Mouse (Mus musculus) lung, adult 2 months (tissue): Measurements from ENCODE around the gene Ybx2.

Experiments
- CTCF ChIP-seq: fragments of 200-500 bp; IDR thresholded peaks from 2 replicates; pipeline ENCODE4 v1.5.1; 2011; ENCODE audit warnings: mild to moderate bottlenecking, low read length, control low read depth; ENCODE audit not compliant: insufficient read depth
- POLR2A ChIP-seq: fragments of 200-500 bp; IDR thresholded peaks from 2 replicates; pipeline ENCODE4 v1.6.1; 2011; ENCODE audit warnings: low read depth, mild to moderate bottlenecking, control low read depth, low read length, borderline replicate concordance; ENCODE audit errors: extremely low read depth

DNA sequence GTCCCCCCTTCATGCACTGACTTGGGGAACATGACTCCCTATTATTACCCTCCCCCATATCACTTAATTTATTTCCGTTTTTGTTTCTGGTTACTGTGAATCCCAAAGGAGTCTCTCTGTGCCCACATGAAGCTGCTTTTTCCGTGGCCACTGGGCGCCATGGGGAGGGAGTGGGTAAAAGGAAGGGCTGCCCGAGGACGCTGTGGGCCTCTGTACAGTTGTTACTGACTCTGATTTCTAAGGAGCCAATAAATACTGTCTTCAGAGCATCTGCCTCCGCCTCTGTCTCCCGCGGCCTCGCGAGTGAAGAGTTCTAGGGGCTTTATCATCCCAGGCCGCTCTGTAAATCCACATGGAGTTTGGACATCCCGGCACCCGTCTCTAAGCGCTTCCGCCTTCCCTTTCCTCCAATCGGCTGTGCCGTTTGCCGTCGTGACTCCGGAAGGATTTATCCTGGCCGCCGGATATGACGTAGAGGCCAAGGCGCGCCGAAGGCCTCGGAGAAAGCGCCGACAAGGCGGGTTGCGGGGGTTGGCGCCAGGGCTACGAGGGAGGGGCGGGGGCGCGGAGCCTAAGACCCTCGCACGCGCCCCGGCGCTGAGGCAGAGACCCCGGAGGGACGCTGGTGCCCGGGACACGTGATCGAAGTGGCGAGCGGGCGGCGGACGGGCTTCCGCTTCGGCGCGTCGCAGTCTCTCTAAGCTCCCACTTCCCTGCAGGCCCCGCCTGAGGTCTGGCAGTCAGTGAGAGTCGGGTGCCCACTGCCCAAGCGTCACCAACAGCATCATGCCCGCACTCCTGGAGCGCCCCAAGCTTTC, 21.8 kb upstream of the Ybx2 start, which contains the start of gene Gps2:
- TF ChIP-seq POLR2A = peak; percentile 50; the same call in 1 of the 2 replicates
- no peak for TF ChIP-seq CTCF
